Mouse (Mus musculus) intestine, postnatal 0 days (tissue): ENCODE measurements around the gene Mllt11. TPM values are rescaled to one million over a fixed set of nuclear protein-coding genes. Genes with fewer than 3 reads are reported as not detected.

Experiments used
- ATAC-seq: fragments of 200-750 bp; cut with Nextera tagmentation; 2 replicates; pipeline ENCODE4 v1.8.0; 2017; ENCODE audit warnings: mild to moderate bottlenecking, moderate TSS enrichment, moderate library complexity
- H3K27ac ChIP-seq: fragments of 300-500 bp; sonication (generic); 2 replicates; pipeline ENCODE4 v1.5.1; 2014; ENCODE audit warnings: mild to moderate bottlenecking, low read depth, low read length, moderate library complexity
- H3K27me3 ChIP-seq: fragments of 300-500 bp; sonication (generic); replicated peaks from 2 replicates; pipeline ENCODE4 v1.6.1; 2014; ENCODE audit warnings: low read length, mixed read lengths; ENCODE audit not compliant: control insufficient read depth, insufficient read depth
- H3K36me3 ChIP-seq: fragments of 300-500 bp; sonication (generic); 2 replicates; pipeline ENCODE4 v1.6.1; 2014; ENCODE audit warnings: mild to moderate bottlenecking, moderate library complexity; ENCODE audit not compliant: control insufficient read depth, insufficient read depth
- H3K4me1 ChIP-seq: fragments of 300-500 bp; sonication (generic); replicated peaks from 2 replicates; pipeline ENCODE4 v1.6.1; 2014; ENCODE audit warnings: antibody characterized with exemption, low read length, mixed read lengths; ENCODE audit not compliant: control insufficient read depth, insufficient read depth
- H3K4me2 ChIP-seq: fragments of 300-500 bp; sonication (generic); replicated peaks from 2 replicates; pipeline ENCODE4 v1.6.1; 2014; ENCODE audit warnings: low read depth, mild to moderate bottlenecking, moderate library complexity
- H3K4me3 ChIP-seq: fragments of 300-500 bp; sonication (generic); 2 replicates; pipeline ENCODE4 v1.5.1; 2014; ENCODE audit warnings: low read depth, low read length
- H3K9ac ChIP-seq: fragments of 300-500 bp; sonication (generic); 2 replicates; pipeline ENCODE4 v1.6.1; 2014; ENCODE audit warnings: mild to moderate bottlenecking, low read depth, low read length
- H3K9me3 ChIP-seq: fragments of 300-500 bp; sonication (generic); 2 replicates; pipeline ENCODE4 v1.6.1; 2016; ENCODE audit warnings: mixed run types; ENCODE audit not compliant: control insufficient read depth
- CTCF ChIP-seq: sonication (generic); IDR thresholded peaks from 2 replicates; pipeline ENCODE4 v1.5.1; 2016; ENCODE audit warnings: low read depth, mild to moderate bottlenecking, control low read depth, antibody characterized with exemption, moderate library complexity
- WGBS: fragments of 180-500 bp; shearing (Covaris S2); extraction: QIAGEN DNeasy Blood & Tissue Kit; methylation state at CpG from one replicate; pipeline ENCODE4 v1.1.7; 2014; 5-methylcytosine and 5-hydroxymethylcytosine counted together
- polyA plus RNA-seq: library from polyadenylated mRNA; unstranded; fragments of >200 nt; fragmentation: Nextera tagmentation; extraction: Ambion mirVana; gene quantifications from 2 replicates; pipeline ENCODE4 v1.2.1, GENCODE M21; 2015

Mllt11 gene
- polyA plus RNA-seq, 1 experiment from 2014 or later = 10.1 TPM

- peak overlapping the region; percentile 78 for H3K4me3 ChIP-seq
- peak; percentile 25; the same call in 1 of the 2 replicates for ATAC-seq
- H3K27me3 ChIP-seq = no peaks in the 10 kb centered on the region
- TF ChIP-seq CTCF = no peak
- H3K27ac ChIP-seq = peak overlapping the region; percentile 94
- H3K9me3 ChIP-seq = no peaks in the 10 kb centered on the region
- H3K36me3 ChIP-seq = peaks cover 40% of the 10 kb centered on the region
- peak overlapping the region; percentile 93 for H3K4me2 ChIP-seq
- 24% methylated on average over 8 of the region's 8 CpGs for WGBS
- H3K9ac ChIP-seq = peak overlapping the region; percentile 89
- H3K4me1 ChIP-seq = peaks cover 9% of the 10 kb centered on the region
These were observed 1.3 kb downstream of the Mllt11 start for GRCm38 (mm10) chr3:95230495-95231297.

- Histone ChIP-seq H3K9me3 (no peaks in the 10 kb centered on the region), H3K4me2 (peak overlapping the region; percentile 93), H3K27me3 (no peaks in the 10 kb centered on the region), H3K9ac (peak overlapping the region; percentile 89), H3K4me1 (peaks cover 9% of the 10 kb centered on the region), H3K27ac (peak overlapping the region; percentile 94), H3K36me3 (peaks cover 32% of the 10 kb centered on the region), H3K4me3 (peak overlapping the region; percentile 78)
- no peak for TF ChIP-seq CTCF
- 2% methylated on average over 13 of the region's 13 CpGs for WGBS
- peak; percentile 69 for ATAC-seq
These were observed 2.0 kb downstream of the Mllt11 start for GRCm38 (mm10) chr3:95229781-95230494.

GRCm38 (mm10) chr3:95228894-95229780, 2.8 kb downstream of the Mllt11 start:
- Histone ChIP-seq H3K4me2 (peak overlapping the region; percentile 93), H3K9me3 (no peaks in the 10 kb centered on the region), H3K9ac (peak overlapping the region; percentile 89), H3K4me1 (peaks cover 9% of the 10 kb centered on the region), H3K36me3 (peaks cover 24% of the 10 kb centered on the region), H3K4me3 (peak overlapping the region; percentile 78), H3K27ac (peak overlapping the region; percentile 94), H3K27me3 (no peaks in the 10 kb centered on the region)
- peak; percentile 48 for ATAC-seq
- under 1% methylated on average over 43 of the region's 43 CpGs for whole genome bisulfite sequencing
- no peak for TF ChIP-seq CTCF

- ATAC-seq = peak; percentile 74
- Histone ChIP-seq H3K27me3 (no peaks in the 10 kb centered on the region), H3K36me3 (peaks cover 16% of the 10 kb centered on the region), H3K4me1 (peaks cover 9% of the 10 kb centered on the region), H3K4me3 (peak within 1 kb of the TSS; percentile 78), H3K4me2 (peak within 1 kb of the TSS; percentile 93), H3K27ac (peak within 1 kb of the TSS; percentile 94), H3K9ac (peak within 1 kb of the TSS; percentile 89), H3K9me3 (no peaks in the 10 kb centered on the region)
- WGBS = under 1% methylated on average over 64 of the region's 64 CpGs
- no peak; the same call in 1 of the 2 replicates for TF ChIP-seq CTCF
These were observed 3.6 kb downstream of the Mllt11 start, which contains the start of gene Cdc42se1 for GRCm38 (mm10) chr3:95228148-95228893. Gene Cdc42se1, plus strand, starts transcription at chr3:95228732.

- Histone ChIP-seq H3K27me3 (no peaks in the 10 kb centered on the region), H3K4me2 (peak overlapping the region; percentile 93), H3K4me1 (peaks cover 9% of the 10 kb centered on the region), H3K9me3 (no peaks in the 10 kb centered on the region), H3K27ac (no peak overlapping the region), H3K9ac (no peak overlapping the region), H3K4me3 (peak overlapping the region; percentile 78; the same call in 1 of the 2 replicates), H3K36me3 (peaks cover 7% of the 10 kb centered on the region; the same call in 1 of the 2 replicates)
- WGBS = 3% methylated on average over 1 of the region's 1 CpGs
- no peak for TF ChIP-seq CTCF
- ATAC-seq = no peak
These were observed 4.8 kb downstream of the Mllt11 start for GRCm38 (mm10) chr3:95227214-95227613.
